Mouse (Mus musculus) heart, embryonic 11.5 days (tissue): ENCODE measurements around the gene Chn1. TPM values are rescaled to one million over a fixed set of nuclear protein-coding genes. Genes with fewer than 3 reads are reported as not detected.

Source experiments
- ATAC-seq: fragments of 200-750 bp; cut with Nextera tagmentation; replicated peaks from 2 replicates; pipeline ENCODE4 v1.8.0; 2017; ENCODE audit warnings: moderate library complexity; ENCODE audit not compliant: insufficient number of reproducible peaks, low FRiP score, low TSS enrichment
- H3K27ac ChIP-seq: fragments of 300-500 bp; sonication (generic); 2 replicates; pipeline ENCODE4 v1.5.1; 2014; ENCODE audit warnings: mild to moderate bottlenecking, low read depth, low read length
- H3K27me3 ChIP-seq: fragments of 300-500 bp; sonication (generic); 2 replicates; pipeline ENCODE4 v1.6.1; 2014; ENCODE audit warnings: mild to moderate bottlenecking, low read length, mixed read lengths; ENCODE audit not compliant: control insufficient read depth, insufficient read depth
- H3K36me3 ChIP-seq: fragments of 300-500 bp; sonication (generic); 2 replicates; pipeline ENCODE4 v1.6.1; 2014; ENCODE audit warnings: mild to moderate bottlenecking, low read length, moderate library complexity, mixed read lengths; ENCODE audit not compliant: control insufficient read depth, insufficient read depth
- H3K4me1 ChIP-seq: fragments of 300-500 bp; sonication (generic); 2 replicates; pipeline ENCODE4 v1.6.1; 2014; ENCODE audit warnings: low read length; ENCODE audit not compliant: control insufficient read depth, insufficient read depth
- H3K4me2 ChIP-seq: fragments of 300-500 bp; sonication (generic); 2 replicates; pipeline ENCODE4 v1.6.1; 2014; ENCODE audit warnings: mild to moderate bottlenecking, moderate library complexity
- H3K4me3 ChIP-seq: fragments of 300-500 bp; sonication (generic); 2 replicates; pipeline ENCODE4 v1.5.1; 2014; ENCODE audit warnings: low read depth, low read length
- H3K9ac ChIP-seq: fragments of 300-500 bp; sonication (generic); 2 replicates; pipeline ENCODE4 v1.6.1; 2014; ENCODE audit warnings: mild to moderate bottlenecking, low read depth, low read length, moderate library complexity
- H3K9me3 ChIP-seq: fragments of 300-500 bp; sonication (generic); replicated peaks from 2 replicates; pipeline ENCODE4 v1.6.1; 2016; ENCODE audit warnings: low read length; ENCODE audit not compliant: control insufficient read depth
- WGBS: fragments of 180-500 bp; shearing (Covaris S2); extraction: QIAGEN DNeasy Blood & Tissue Kit; methylation state at CpG from one replicate; pipeline ENCODE4 v1.1.7; 2014; ENCODE audit not compliant: insufficient replicate concordance; 5-methylcytosine and 5-hydroxymethylcytosine counted together
- polyA plus RNA-seq: library from polyadenylated mRNA; unstranded; fragments of >200 nt; fragmentation: Nextera tagmentation; extraction: Ambion mirVana; gene quantifications from 2 replicates; pipeline ENCODE4 v1.2.1, GENCODE M21; 2014

The Chn1 gene
- polyA plus RNA-seq, 1 experiment from 2014 or later = 21.4 TPM

GRCm38 (mm10) chr2:73611798-73612197 lies 163.3 kb downstream of the Chn1 start:
- H3K36me3 ChIP-seq = no peaks in the 10 kb centered on the region
- no peak for ATAC-seq
- no peak overlapping the region for H3K4me2 ChIP-seq
- no peak overlapping the region for H3K9ac ChIP-seq
- H3K4me1 ChIP-seq = peaks cover 10% of the 10 kb centered on the region
- H3K27me3 ChIP-seq = no peaks in the 10 kb centered on the region
- WGBS = 82% methylated on average over 6 of the region's 6 CpGs
- H3K4me3 ChIP-seq = no peak overlapping the region
- H3K27ac ChIP-seq = no peak overlapping the region
- no peaks in the 10 kb centered on the region for H3K9me3 ChIP-seq

GRCm38 (mm10) chr2:73609724-73610210 lies 165.4 kb downstream of the Chn1 start:
- Histone ChIP-seq H3K9me3 (no peaks in the 10 kb centered on the region), H3K4me3 (no peak overlapping the region), H3K27me3 (no peaks in the 10 kb centered on the region), H3K4me2 (no peak overlapping the region), H3K4me1 (peaks cover 10% of the 10 kb centered on the region), H3K9ac (no peak overlapping the region), H3K27ac (no peak overlapping the region), H3K36me3 (no peaks in the 10 kb centered on the region)
- ATAC-seq = no peak
- 37% methylated on average over 3 of the region's 3 CpGs for WGBS

- Histone ChIP-seq H3K4me2 (no peak overlapping the region), H3K36me3 (no peaks in the 10 kb centered on the region), H3K4me1 (peaks cover 10% of the 10 kb centered on the region), H3K4me3 (no peak overlapping the region), H3K27ac (no peak overlapping the region), H3K9ac (no peak overlapping the region), H3K27me3 (no peaks in the 10 kb centered on the region), H3K9me3 (no peaks in the 10 kb centered on the region)
- ATAC-seq = no peak
- 77% methylated on average over 5 of the region's 5 CpGs for WGBS
Observed at GRCm38 (mm10) chr2:73609067-73609723, 166.0 kb downstream of the Chn1 start.

GRCm38 (mm10) chr2:73608391-73608790 lies 166.8 kb downstream of the Chn1 start:
- Histone ChIP-seq H3K4me2 (no peak overlapping the region), H3K27ac (no peak overlapping the region), H3K9me3 (no peaks in the 10 kb centered on the region), H3K27me3 (no peaks in the 10 kb centered on the region), H3K4me3 (no peak overlapping the region), H3K36me3 (no peaks in the 10 kb centered on the region), H3K4me1 (peaks cover 10% of the 10 kb centered on the region), H3K9ac (no peak overlapping the region)
- 65% methylated on average over 6 of the region's 6 CpGs for WGBS
- no peak for ATAC-seq

GRCm38 (mm10) chr2:73607609-73608008 lies 167.5 kb downstream of the Chn1 start:
- no peaks in the 10 kb centered on the region for H3K36me3 ChIP-seq

DNA sequence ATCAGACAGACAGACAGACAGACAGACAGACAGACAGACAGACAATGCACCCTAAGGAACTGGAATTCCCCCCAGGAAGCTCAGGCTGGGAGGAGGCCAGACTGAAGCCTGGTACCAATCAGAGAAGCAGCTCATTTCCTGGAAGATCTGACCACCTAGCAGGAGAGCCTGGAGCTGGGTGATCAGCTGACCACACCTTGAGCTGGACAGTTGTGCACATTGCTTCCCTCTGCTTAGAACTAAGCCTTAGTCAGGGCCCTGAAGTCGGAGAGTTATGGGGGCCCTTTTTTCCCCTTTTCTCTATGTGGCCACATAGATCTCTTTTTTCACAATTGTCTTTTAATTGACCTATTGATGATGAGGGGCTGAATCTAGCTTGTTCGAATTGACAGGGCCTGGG lies 168.0 kb downstream of the Chn1 start:
- 59% methylated on average over 2 of the region's 2 CpGs for WGBS
- H3K4me2 ChIP-seq = no peak overlapping the region
- H3K4me3 ChIP-seq = no peak overlapping the region
- no peaks in the 10 kb centered on the region for H3K36me3 ChIP-seq
- no peak for ATAC-seq
- no peaks in the 10 kb centered on the region for H3K9me3 ChIP-seq
- no peaks in the 10 kb centered on the region for H3K27me3 ChIP-seq
- H3K27ac ChIP-seq = no peak overlapping the region
- peaks cover 10% of the 10 kb centered on the region for H3K4me1 ChIP-seq
- no peak overlapping the region for H3K9ac ChIP-seq

More at GRCm38 (mm10) chr2:73607609-73608008, 167.5 kb downstream of the Chn1 start:
- H3K27ac ChIP-seq = no peak overlapping the region
- no peak for ATAC-seq
- H3K27me3 ChIP-seq = no peaks in the 10 kb centered on the region
- H3K4me2 ChIP-seq = no peak overlapping the region
- H3K9ac ChIP-seq = no peak overlapping the region
- H3K4me1 ChIP-seq = peaks cover 10% of the 10 kb centered on the region
- H3K4me3 ChIP-seq = no peak overlapping the region
- WGBS = 24% methylated on average over 4 of the region's 4 CpGs
- no peaks in the 10 kb centered on the region for H3K9me3 ChIP-seq

- H3K27me3 ChIP-seq = no peaks in the 10 kb centered on the region
- H3K4me1 ChIP-seq = peaks cover 10% of the 10 kb centered on the region
- no peaks in the 10 kb centered on the region for H3K9me3 ChIP-seq
- ATAC-seq = no peak
- H3K4me2 ChIP-seq = no peak overlapping the region
- no peak overlapping the region for H3K27ac ChIP-seq
- no peaks in the 10 kb centered on the region for H3K36me3 ChIP-seq
- 81% methylated on average over 6 of the region's 6 CpGs for WGBS
- H3K4me3 ChIP-seq = no peak overlapping the region
- H3K9ac ChIP-seq = no peak overlapping the region
Observed at GRCm38 (mm10) chr2:73606616-73607015, 168.5 kb downstream of the Chn1 start.

DNA sequence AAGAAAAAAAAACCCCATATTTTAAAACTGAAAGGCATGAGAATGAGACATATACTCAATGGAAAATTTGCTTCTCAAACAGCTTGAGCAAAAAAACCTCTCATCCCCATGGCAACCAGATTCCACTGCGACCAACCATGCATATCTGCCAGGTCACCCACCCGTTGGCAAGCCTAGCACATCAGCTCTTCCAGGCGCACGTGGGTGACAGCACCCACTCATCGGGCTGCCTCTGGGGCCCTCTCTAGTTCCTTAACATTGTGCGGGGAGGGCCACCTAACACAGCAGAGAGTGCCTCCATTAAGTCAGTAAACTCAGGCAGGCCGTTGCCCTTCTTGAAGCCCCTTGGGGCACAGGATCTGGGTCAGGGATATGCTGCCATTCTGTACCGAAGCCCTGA lies 170.1 kb downstream of the Chn1 start:
- no peaks in the 10 kb centered on the region for H3K27me3 ChIP-seq
- H3K9ac ChIP-seq = no peak overlapping the region
- H3K4me2 ChIP-seq = no peak overlapping the region
- no peak overlapping the region for H3K27ac ChIP-seq
- no peaks in the 10 kb centered on the region for H3K36me3 ChIP-seq
- peaks cover 10% of the 10 kb centered on the region for H3K4me1 ChIP-seq
- ATAC-seq = no peak
- no peaks in the 10 kb centered on the region for H3K9me3 ChIP-seq
- 70% methylated on average over 8 of the region's 8 CpGs for WGBS
- no peak overlapping the region for H3K4me3 ChIP-seq

- WGBS = 84% methylated on average over 2 of the region's 2 CpGs
- H3K27me3 ChIP-seq = no peaks in the 10 kb centered on the region
- H3K4me3 ChIP-seq = no peak overlapping the region
- no peaks in the 10 kb centered on the region for H3K36me3 ChIP-seq
- H3K9ac ChIP-seq = no peak overlapping the region
- ATAC-seq = no peak
- H3K27ac ChIP-seq = no peak overlapping the region
- no peak overlapping the region for H3K4me2 ChIP-seq
- no peaks in the 10 kb centered on the region for H3K9me3 ChIP-seq
- H3K4me1 ChIP-seq = peaks cover 10% of the 10 kb centered on the region
Observed at GRCm38 (mm10) chr2:73604579-73604978, 170.6 kb downstream of the Chn1 start.
